Mouse (Mus musculus) intestine, postnatal 0 days (tissue): ENCODE results near the gene Nfix. TPM values are rescaled to one million over a fixed set of nuclear protein-coding genes. Genes with fewer than 3 reads are reported as not detected.

Source experiments
- ATAC-seq: fragments of 200-750 bp; cut with Nextera tagmentation; 2 replicates; pipeline ENCODE4 v1.8.0; 2017; ENCODE audit warnings: mild to moderate bottlenecking, moderate TSS enrichment, moderate library complexity
- H3K27ac ChIP-seq: fragments of 300-500 bp; sonication (generic); 2 replicates; pipeline ENCODE4 v1.5.1; 2014; ENCODE audit warnings: mild to moderate bottlenecking, low read depth, low read length, moderate library complexity
- H3K27me3 ChIP-seq: fragments of 300-500 bp; sonication (generic); replicated peaks from 2 replicates; pipeline ENCODE4 v1.6.1; 2014; ENCODE audit warnings: low read length, mixed read lengths; ENCODE audit not compliant: control insufficient read depth, insufficient read depth
- H3K36me3 ChIP-seq: fragments of 300-500 bp; sonication (generic); 2 replicates; pipeline ENCODE4 v1.6.1; 2014; ENCODE audit warnings: mild to moderate bottlenecking, moderate library complexity; ENCODE audit not compliant: control insufficient read depth, insufficient read depth
- H3K4me1 ChIP-seq: fragments of 300-500 bp; sonication (generic); replicated peaks from 2 replicates; pipeline ENCODE4 v1.6.1; 2014; ENCODE audit warnings: antibody characterized with exemption, low read length, mixed read lengths; ENCODE audit not compliant: control insufficient read depth, insufficient read depth
- H3K4me2 ChIP-seq: fragments of 300-500 bp; sonication (generic); replicated peaks from 2 replicates; pipeline ENCODE4 v1.6.1; 2014; ENCODE audit warnings: low read depth, mild to moderate bottlenecking, moderate library complexity
- H3K4me3 ChIP-seq: fragments of 300-500 bp; sonication (generic); 2 replicates; pipeline ENCODE4 v1.5.1; 2014; ENCODE audit warnings: low read depth, low read length
- H3K9ac ChIP-seq: fragments of 300-500 bp; sonication (generic); 2 replicates; pipeline ENCODE4 v1.6.1; 2014; ENCODE audit warnings: mild to moderate bottlenecking, low read depth, low read length
- H3K9me3 ChIP-seq: fragments of 300-500 bp; sonication (generic); 2 replicates; pipeline ENCODE4 v1.6.1; 2016; ENCODE audit warnings: mixed run types; ENCODE audit not compliant: control insufficient read depth
- CTCF ChIP-seq: sonication (generic); IDR thresholded peaks from 2 replicates; pipeline ENCODE4 v1.5.1; 2016; ENCODE audit warnings: low read depth, mild to moderate bottlenecking, control low read depth, antibody characterized with exemption, moderate library complexity
- WGBS: fragments of 180-500 bp; shearing (Covaris S2); extraction: QIAGEN DNeasy Blood & Tissue Kit; methylation state at CpG from one replicate; pipeline ENCODE4 v1.1.7; 2014; 5-methylcytosine and 5-hydroxymethylcytosine counted together
- polyA plus RNA-seq: library from polyadenylated mRNA; unstranded; fragments of >200 nt; fragmentation: Nextera tagmentation; extraction: Ambion mirVana; gene quantifications from 2 replicates; pipeline ENCODE4 v1.2.1, GENCODE M21; 2015

The Nfix gene
- polyA plus RNA-seq, 1 experiment from 2014 or later, result 12.0 TPM

- H3K4me2 ChIP-seq, result no peak overlapping the region
- H3K4me1 ChIP-seq, result no peaks in the 10 kb centered on the region
- TF ChIP-seq CTCF, result no peak
- no peak for ATAC-seq
- no peak overlapping the region for H3K4me3 ChIP-seq
- H3K9ac ChIP-seq, result no peak overlapping the region
- peaks cover 48% of the 10 kb centered on the region for H3K27me3 ChIP-seq
- H3K36me3 ChIP-seq, result 0 out of 2 replicates have a peak, but pooled peaks cover 5% of the 10 kb centered on the region
- 76% methylated on average over 12 of the region's 12 CpGs for WGBS
- no peak overlapping the region for H3K27ac ChIP-seq
- H3K9me3 ChIP-seq, result no peaks in the 10 kb centered on the region
Observed at GRCm38 (mm10) chr8:84792429-84792947, 7.7 kb downstream of the Nfix start.

- ATAC-seq, result no peak
- Histone ChIP-seq H3K4me2 (no peak overlapping the region), H3K9me3 (no peaks in the 10 kb centered on the region), H3K36me3 (no peaks in the 10 kb centered on the region), H3K4me1 (no peaks in the 10 kb centered on the region), H3K9ac (no peak overlapping the region), H3K27ac (no peak overlapping the region), H3K4me3 (no peak overlapping the region), H3K27me3 (peaks cover 51% of the 10 kb centered on the region)
- no peak for TF ChIP-seq CTCF
- WGBS, result 56% methylated on average over 2 of the region's 2 CpGs
Observed at GRCm38 (mm10) chr8:84790537-84790936, 9.6 kb downstream of the Nfix start.

GRCm38 (mm10) chr8:84789855-84790486, 10.2 kb downstream of the Nfix start:
- H3K9ac ChIP-seq, result no peak overlapping the region
- no peaks in the 10 kb centered on the region for H3K9me3 ChIP-seq
- peaks cover 56% of the 10 kb centered on the region for H3K27me3 ChIP-seq
- no peaks in the 10 kb centered on the region for H3K4me1 ChIP-seq
- H3K36me3 ChIP-seq, result no peaks in the 10 kb centered on the region
- 81% methylated on average over 9 of the region's 9 CpGs for WGBS
- ATAC-seq, result no peak
- H3K4me2 ChIP-seq, result no peak overlapping the region
- H3K27ac ChIP-seq, result no peak overlapping the region
- H3K4me3 ChIP-seq, result no peak overlapping the region
- no peak for TF ChIP-seq CTCF

- no peak for TF ChIP-seq CTCF
- Histone ChIP-seq H3K27me3 (peaks cover 60% of the 10 kb centered on the region), H3K36me3 (no peaks in the 10 kb centered on the region), H3K9ac (no peak overlapping the region), H3K4me1 (no peaks in the 10 kb centered on the region), H3K4me2 (no peak overlapping the region), H3K4me3 (no peak overlapping the region), H3K27ac (no peak overlapping the region), H3K9me3 (no peaks in the 10 kb centered on the region)
- 65% methylated on average over 5 of the region's 5 CpGs for WGBS
- ATAC-seq, result no peak
Observed at GRCm38 (mm10) chr8:84789345-84789744, 10.8 kb downstream of the Nfix start.

- Histone ChIP-seq H3K36me3 (no peaks in the 10 kb centered on the region), H3K9me3 (no peaks in the 10 kb centered on the region), H3K9ac (no peak overlapping the region), H3K4me3 (no peak overlapping the region), H3K27me3 (peaks cover 63% of the 10 kb centered on the region), H3K4me2 (no peak overlapping the region), H3K4me1 (no peaks in the 10 kb centered on the region), H3K27ac (no peak overlapping the region)
- 21% methylated on average over 11 of the region's 11 CpGs for WGBS
- TF ChIP-seq CTCF, result no peak
- no peak for ATAC-seq
Observed at GRCm38 (mm10) chr8:84788896-84789295, 11.2 kb downstream of the Nfix start.

GRCm38 (mm10) chr8:84787523-84788302, 12.4 kb downstream of the Nfix start:
- WGBS, result 33% methylated on average over 14 of the region's 14 CpGs
- H3K9me3 ChIP-seq, result no peaks in the 10 kb centered on the region
- H3K4me1 ChIP-seq, result no peaks in the 10 kb centered on the region
- no peak overlapping the region for H3K4me3 ChIP-seq
- ATAC-seq, result no peak
- no peaks in the 10 kb centered on the region for H3K36me3 ChIP-seq
- no peak overlapping the region for H3K9ac ChIP-seq
- peaks cover 73% of the 10 kb centered on the region for H3K27me3 ChIP-seq
- no peak overlapping the region for H3K27ac ChIP-seq
- no peak for TF ChIP-seq CTCF
- no peak overlapping the region for H3K4me2 ChIP-seq
